ENCODE assay signal across 13 mouse cellular contexts in the genomic region with DNA sequence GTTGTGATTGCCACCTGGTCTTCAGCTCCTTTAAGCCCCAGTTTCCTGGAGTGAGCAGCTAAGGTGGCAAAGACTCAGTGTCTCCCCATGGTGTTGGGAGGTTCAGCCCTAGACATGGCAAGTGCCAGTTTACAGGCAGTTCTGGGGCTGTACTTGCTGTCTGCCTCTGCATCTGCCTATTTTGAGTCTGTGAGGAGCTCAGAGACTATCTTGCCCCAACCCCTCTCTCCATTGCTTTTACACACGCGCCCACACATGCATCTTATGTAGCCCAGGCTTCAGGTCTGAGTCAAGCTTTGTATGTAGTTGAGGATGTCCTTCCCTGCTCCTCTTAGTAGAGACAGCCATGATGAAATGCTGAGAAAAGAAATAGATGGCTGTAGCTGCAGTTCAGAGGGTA.
"Had no signal": no experiment of that assay in that cellular context is flagged by ENCODE, and none has a peak within 500 bp of the region (broad histone marks: within the 10 kb centered on the region; RNA-seq: fewer than 3 reads in every experiment).

No protein-coding gene starts in this region.

- DNase-seq: lung, adult 18-20 months; lung, embryonic 14.5 days; lung, postnatal 10 days; lung, postnatal 4 days; midbrain, embryonic 14.5 days; retina, postnatal 1 day; right cerebral cortex, postnatal 14 days; right cerebral cortex, postnatal 4 days; spleen, adult 18-20 months; thymus, adult 18-20 months; thymus, postnatal 14 days; thymus, postnatal 36 days had no signal

- ATAC-seq: midbrain, embryonic 16.5 days had no signal
